Mouse (Mus musculus) ovary, postnatal 10 days (tissue): ENCODE measurements around the gene Mpp5.

Experiments
- DNase-seq: peaks from one replicate; pipeline ENCODE4 v3.0.0; 2022; ENCODE audit warnings: low spot score

Mpp5 gene

DNA sequence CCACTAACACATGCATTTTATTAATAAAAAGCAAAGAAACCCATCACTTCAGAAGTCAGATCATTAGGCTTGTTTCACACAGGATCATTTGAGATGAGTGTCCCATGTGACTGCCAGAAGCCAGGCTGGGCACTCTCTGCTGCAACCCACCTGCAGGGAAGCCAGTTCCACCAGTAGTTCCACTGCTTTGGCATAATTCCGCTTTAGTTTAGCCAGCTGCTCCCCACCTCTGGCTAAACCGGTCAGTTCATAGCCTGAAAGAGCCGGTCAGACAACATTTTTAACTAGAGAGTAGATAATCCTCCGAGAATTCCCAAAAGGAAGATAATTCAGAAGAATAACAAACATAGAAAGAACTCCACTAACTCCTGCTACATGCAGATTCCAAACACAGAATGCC lies 99.5 kb downstream of the Mpp5 start:
- DNase-seq: no peak

- no peak for DNase-seq
Observed at GRCm38 (mm10) chr12:78860921-78861495, 112.3 kb downstream of the Mpp5 start.

DNA sequence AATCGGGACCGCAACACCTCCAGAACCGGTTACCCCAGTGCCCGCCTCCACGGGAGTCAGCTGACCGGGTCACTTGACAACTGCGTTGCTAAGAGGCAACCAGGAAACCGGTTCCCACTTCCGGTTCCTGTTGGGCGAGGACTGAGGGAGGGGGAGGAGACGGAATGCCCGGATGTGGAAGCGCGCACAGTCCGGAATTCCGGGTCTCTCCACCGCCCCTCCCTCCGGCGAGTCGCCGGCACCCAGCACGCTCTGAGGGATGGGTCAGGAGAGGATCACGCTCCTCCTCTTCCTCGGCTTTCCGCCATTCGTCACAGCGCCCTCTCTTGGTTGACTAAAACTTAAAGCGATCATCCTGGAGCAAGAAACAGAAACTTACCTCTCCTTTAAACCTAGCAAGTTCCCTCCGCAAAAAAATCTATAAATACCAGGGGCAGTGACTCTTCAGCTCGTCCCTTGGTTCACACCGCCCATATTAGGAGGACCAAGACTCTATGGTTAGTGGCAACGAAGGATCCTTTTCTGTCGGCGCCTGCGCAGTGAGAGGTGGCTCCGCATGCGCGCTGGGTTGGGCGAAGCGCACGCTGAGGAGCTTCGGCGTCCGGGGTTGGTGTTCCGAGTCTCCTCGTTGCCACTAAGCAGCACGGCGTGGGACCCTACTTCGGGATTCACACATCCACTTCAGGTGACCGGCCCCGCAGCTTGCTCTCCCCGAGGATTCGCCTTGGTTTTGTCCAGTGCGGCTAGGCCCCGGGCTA lies 113.0 kb downstream of the Mpp5 start, which contains the start of the genes Atp6v1d and Eif2s1:
Gene Atp6v1d, minus strand, starts transcription at position 143 of the 758 bp plus-strand sequence.
Gene Eif2s1, plus strand, starts transcription at position 324 of the 758 bp plus-strand sequence.
- peak; percentile 89 for DNase-seq

- DNase-seq: no peak
Observed at GRCm38 (mm10) chr12:78862254-78862730, 113.6 kb downstream of the Mpp5 start.

DNA sequence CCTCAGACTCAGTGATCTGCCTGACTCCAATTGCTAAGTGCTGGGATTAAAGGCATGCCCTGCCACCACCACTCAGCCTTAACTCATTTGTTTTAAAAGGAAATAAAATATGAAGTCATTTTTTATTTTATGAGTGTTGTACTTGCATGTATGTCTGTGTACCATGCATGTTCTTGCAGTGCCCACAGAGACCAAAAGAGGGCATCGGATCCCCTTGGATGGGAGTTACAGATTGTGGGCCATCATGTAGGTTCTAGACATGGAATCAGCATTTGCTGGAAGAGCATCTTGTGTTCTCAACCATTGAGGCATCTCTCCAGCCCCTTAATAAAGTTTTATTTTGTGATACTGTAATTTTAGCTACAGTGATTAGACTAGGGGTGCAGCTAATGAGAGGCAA lies 116.7 kb downstream of the Mpp5 start:
- DNase-seq: no peak

DNA sequence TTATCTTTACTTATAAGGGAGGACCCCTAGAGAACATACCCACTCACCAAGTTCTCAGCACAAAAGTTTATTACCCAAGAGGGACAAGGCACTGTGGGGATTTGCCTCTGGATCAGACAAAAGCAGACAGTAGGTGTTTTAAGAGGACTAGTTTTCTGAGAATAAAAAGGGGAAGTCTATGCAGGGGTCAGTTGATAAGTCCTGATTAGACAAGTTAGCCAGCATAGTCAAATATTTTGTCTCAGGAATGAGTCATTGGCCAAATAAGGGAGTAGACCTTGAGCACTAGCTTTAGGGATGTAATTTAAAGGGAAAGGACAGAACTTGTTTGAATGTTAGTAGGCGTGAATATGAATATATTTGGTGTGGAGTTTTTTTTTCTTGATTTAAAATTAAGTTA lies 119.4 kb downstream of the Mpp5 start:
- DNase-seq: no peak

- no peak for DNase-seq
Observed at GRCm38 (mm10) chr12:78874581-78874980, 125.9 kb downstream of the Mpp5 start.

- DNase-seq: no peak
Observed at GRCm38 (mm10) chr12:78890062-78890461, 141.4 kb downstream of the Mpp5 start.
